Mouse (Mus musculus): Measurements from ENCODE around the gene Bag6.

Gene Bag6

GRCm38 (mm10) chr17:35196321-35196641 is 61.3 kb downstream of the Bag6 start:
- DNase-seq, result no peak
